Comparison of ENCODE assay signal across 18 mouse cellular contexts in the genomic region with DNA sequence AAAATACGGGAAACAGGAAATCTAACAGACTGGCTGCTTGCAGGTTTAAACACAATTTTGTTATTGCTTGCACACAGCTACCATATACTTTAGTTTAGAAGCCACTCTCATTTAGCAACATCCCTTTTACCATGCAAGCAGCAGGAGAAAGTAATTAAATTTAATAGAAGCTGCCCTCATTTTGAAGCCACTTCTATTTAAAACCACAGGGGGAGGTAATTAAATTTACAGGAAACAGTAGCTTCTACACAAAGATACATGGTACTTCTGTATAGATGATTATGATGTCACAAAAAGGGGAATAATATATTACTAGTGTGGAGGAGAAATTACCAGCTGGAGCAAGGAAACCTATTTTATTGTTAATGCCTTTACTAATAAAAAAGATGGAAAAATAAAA.
A peak's percentile ranks its signal among the peaks of the same experiment; 100 is the strongest.
DNase-seq lines count a peak whose midpoint lies in the region; ATAC-seq lines count a peak whose summit lies in the region.
"Had no signal": no experiment of that assay in that cellular context is flagged by ENCODE, and none has a peak within 500 bp of the region (broad histone marks: within the 10 kb centered on the region; RNA-seq: fewer than 3 reads in every experiment).

No protein-coding gene starts in this region.

- H3K4me3 ChIP-seq in hindbrain, embryonic 12.5 days, result no peak overlapping the region
- H3K4me3 ChIP-seq in hindbrain, embryonic 14.5 days (replicated peaks; ENCODE audit: low read length), result no peak overlapping the region
- H3K4me3 ChIP-seq in forebrain, embryonic 12.5 days (replicated peaks), result no peak overlapping the region
- H3K4me3 ChIP-seq in limb, embryonic 12.5 days (replicated peaks), result no peak overlapping the region
- H3K4me3 ChIP-seq: gastrocnemius, adult 2 months; heart, embryonic 13.5 days; megakaryocyte, embryonic 14.5 days had no signal

- no peak overlapping the region for H3K4me2 ChIP-seq in hindbrain, embryonic 12.5 days (replicated peaks)
- no peak overlapping the region for H3K4me2 ChIP-seq in hindbrain, embryonic 14.5 days (replicated peaks)
- H3K4me2 ChIP-seq in forebrain, embryonic 12.5 days, result no peak overlapping the region
- H3K4me2 ChIP-seq in limb, embryonic 12.5 days, result peak overlapping the region; percentile 34
- H3K4me2 ChIP-seq: heart, embryonic 13.5 days; liver, embryonic 11.5 days; lung, embryonic 14.5 days had no signal

- no peaks in the 10 kb centered on the region for H3K36me3 ChIP-seq in hindbrain, embryonic 12.5 days
- H3K36me3 ChIP-seq in hindbrain, embryonic 14.5 days (replicated peaks; ENCODE audit: control insufficient read depth, insufficient read depth), result no peaks in the 10 kb centered on the region
- no peaks in the 10 kb centered on the region for H3K36me3 ChIP-seq in forebrain, embryonic 12.5 days (replicated peaks)
- no peaks in the 10 kb centered on the region for H3K36me3 ChIP-seq in limb, embryonic 12.5 days
- H3K36me3 ChIP-seq: heart, embryonic 13.5 days had no signal

- H3K27ac ChIP-seq in hindbrain, embryonic 12.5 days, result no peak overlapping the region
- no peak overlapping the region; the same call in 1 of the 2 replicates for H3K27ac ChIP-seq in hindbrain, embryonic 14.5 days
- no peak overlapping the region for H3K27ac ChIP-seq in forebrain, embryonic 12.5 days
- no peak overlapping the region for H3K27ac ChIP-seq in limb, embryonic 12.5 days
- H3K27ac ChIP-seq: gastrocnemius, adult 2 months; heart, embryonic 13.5 days had no signal

- H3K9ac ChIP-seq in hindbrain, embryonic 12.5 days, result no peak overlapping the region
- no peak overlapping the region for H3K9ac ChIP-seq in hindbrain, embryonic 14.5 days
- no peak overlapping the region for H3K9ac ChIP-seq in forebrain, embryonic 12.5 days
- H3K9ac ChIP-seq in limb, embryonic 12.5 days (replicated peaks), result no peak overlapping the region
- H3K9ac ChIP-seq: heart, embryonic 13.5 days; lung, embryonic 14.5 days had no signal

- no peak for DNase-seq in hindbrain, embryonic 14.5 days (ENCODE audit: low spot score)
- peak; percentile 14 for DNase-seq in Muller cell, postnatal 12 days (ENCODE audit: inconsistent ontology term)
- DNase-seq in left cerebral cortex, adult 9 months (ENCODE audit: low spot score in 2 of 2), result no peak
- DNase-seq in lung, postnatal 36 days, result no peak
- DNase-seq: cerebellum, adult 9-10 months; gastrocnemius, adult 2 months; heart, adult 11 months; heart, postnatal 36 days; kidney, adult 8-10 months; lung, embryonic 14.5 days; right cerebral cortex, postnatal 14 days had no signal

- H3K27me3 ChIP-seq in hindbrain, embryonic 12.5 days, result no peaks in the 10 kb centered on the region
- no peaks in the 10 kb centered on the region for H3K27me3 ChIP-seq in hindbrain, embryonic 14.5 days (ENCODE audit: control insufficient read depth, insufficient read depth, low read length)
- peaks cover 4% of the 10 kb centered on the region; the same call in 1 of the 2 replicates for H3K27me3 ChIP-seq in forebrain, embryonic 12.5 days
- H3K27me3 ChIP-seq in limb, embryonic 12.5 days, result no peaks in the 10 kb centered on the region
- H3K27me3 ChIP-seq: heart, embryonic 13.5 days; megakaryocyte, embryonic 14.5 days had no signal

- H3K9me3 ChIP-seq in hindbrain, embryonic 12.5 days (replicated peaks), result no peaks in the 10 kb centered on the region
- no peaks in the 10 kb centered on the region for H3K9me3 ChIP-seq in hindbrain, embryonic 14.5 days (ENCODE audit: control insufficient read depth, low read length)
- H3K9me3 ChIP-seq in forebrain, embryonic 12.5 days, result no peaks in the 10 kb centered on the region
- no peaks in the 10 kb centered on the region for H3K9me3 ChIP-seq in limb, embryonic 12.5 days
- H3K9me3 ChIP-seq: heart, embryonic 13.5 days; megakaryocyte, embryonic 14.5 days had no signal

- ATAC-seq in hindbrain, embryonic 12.5 days (ENCODE audit: low FRiP score), result peak; percentile 43; the same call in 1 of the 2 replicates
- ATAC-seq in hindbrain, embryonic 14.5 days (ENCODE audit: low FRiP score), result no peak
- 0 out of 2 replicates have a peak, but pooled peaks have one; percentile 31 for ATAC-seq in forebrain, embryonic 12.5 days (ENCODE audit: low FRiP score)
- ATAC-seq in limb, embryonic 12.5 days (ENCODE audit: insufficient number of reproducible peaks, insufficient read depth, low FRiP score, low TSS enrichment, low read depth), result peak; percentile 59; the same call in 1 of the 2 replicates
- ATAC-seq: inflammation-experienced regulatory T-cells, adult 6 months had no signal

- 34% methylated on average over 1 of the region's 1 CpGs for WGBS in hindbrain, embryonic 12.5 days
- 25% methylated on average over 1 of the region's 1 CpGs for WGBS in hindbrain, embryonic 14.5 days
- 6% methylated on average over 1 of the region's 1 CpGs for whole genome bisulfite sequencing in forebrain, embryonic 12.5 days
- 15% methylated on average over 1 of the region's 1 CpGs for WGBS in limb, embryonic 12.5 days

- peaks cover 3% of the 10 kb centered on the region; the same call in 1 of the 2 replicates for H3K4me1 ChIP-seq in hindbrain, embryonic 12.5 days
- peaks cover 19% of the 10 kb centered on the region for H3K4me1 ChIP-seq in hindbrain, embryonic 14.5 days (replicated peaks; ENCODE audit: control insufficient read depth, insufficient read depth, low read length)
- peaks cover 15% of the 10 kb centered on the region for H3K4me1 ChIP-seq in forebrain, embryonic 12.5 days
- H3K4me1 ChIP-seq in limb, embryonic 12.5 days (replicated peaks), result peaks cover 10% of the 10 kb centered on the region; the same call in 1 of the 2 replicates
- H3K4me1 ChIP-seq: heart, embryonic 13.5 days; megakaryocyte, embryonic 14.5 days had no signal
